Mouse (Mus musculus) myocyte (in vitro differentiated cells): Measurements from ENCODE around the gene Gm4763. TPM values are rescaled to one million over a fixed set of nuclear protein-coding genes. Genes with fewer than 3 reads are reported as not detected.
"Not testable (repeated sequence)": the region's sequence is repeated elsewhere in the genome, so short reads cannot be mapped to it uniquely, and the experiment has no call there.

Source experiments
- H3K27me3 ChIP-seq: one replicate; pipeline ENCODE4 v1.6.1; 2011; ENCODE audit not compliant: control insufficient read depth, insufficient read depth, insufficient read length
- H3K36me3 ChIP-seq: one replicate; pipeline ENCODE4 v1.6.1; 2011; ENCODE audit not compliant: control insufficient read depth, insufficient read depth
- H3K4me2 ChIP-seq: one replicate; pipeline ENCODE4 v1.6.1; 2011; ENCODE audit warnings: low read depth, control low read depth
- H3K4me3 ChIP-seq: one replicate; pipeline ENCODE4 v1.5.1; 2011; ENCODE audit warnings: mild to moderate bottlenecking, control low read depth, moderate library complexity
- H3K79me2 ChIP-seq: one replicate; pipeline ENCODE4 v1.6.1; 2011; ENCODE audit not compliant: control insufficient read depth, insufficient read depth
- H3ac ChIP-seq: one replicate; pipeline ENCODE4 v1.6.1; 2011; ENCODE audit not compliant: control insufficient read depth, insufficient read length
- CEBPB ChIP-seq: IDR thresholded peaks from 2 replicates; pipeline ENCODE4 v1.6.1; 2011; ENCODE audit warnings: mild to moderate bottlenecking, moderate library complexity; ENCODE audit not compliant: poor library complexity, insufficient read depth, severe bottlenecking
- E2F4 ChIP-seq: IDR thresholded peaks from one replicate; pipeline ENCODE4 v1.6.1; 2011; ENCODE audit warnings: mild to moderate bottlenecking, control low read depth, moderate library complexity; ENCODE audit not compliant: insufficient read depth
- MAX ChIP-seq: IDR thresholded peaks from one replicate; pipeline ENCODE4 v1.6.1; 2011; ENCODE audit warnings: low read depth, mild to moderate bottlenecking, control low read depth
- MYOD1 ChIP-seq, 3 experiments: IDR thresholded peaks; one replicate each; pipeline ENCODE4 v1.6.1; 2011; ENCODE audit warnings: control low read depth in 2 of 3, low read depth in 2 of 3, mild to moderate bottlenecking in 2 of 3, moderate library complexity in 1 of 3; ENCODE audit not compliant: insufficient read length in 2 of 3, control insufficient read depth in 1 of 3
- MYOG ChIP-seq, 3 experiments: IDR thresholded peaks; one replicate each; pipeline ENCODE4 v1.6.1; 2011; ENCODE audit warnings: control low read depth in 2 of 3, low read depth in 2 of 3, mild to moderate bottlenecking in 2 of 3; ENCODE audit not compliant: insufficient read length in 2 of 3, control insufficient read depth in 1 of 3, insufficient read depth in 1 of 3
- POLR2A ChIP-seq: IDR thresholded peaks from one replicate; pipeline ENCODE4 v1.6.1; 2011; ENCODE audit warnings: low read depth, mild to moderate bottlenecking, control low read depth, moderate library complexity; ENCODE audit not compliant: insufficient read length
- POLR2AphosphoS2 ChIP-seq: IDR thresholded peaks from one replicate; pipeline ENCODE4 v1.6.1; 2011; ENCODE audit warnings: low read depth, control low read depth; ENCODE audit not compliant: insufficient read length
- REST ChIP-seq: IDR thresholded peaks from one replicate; pipeline ENCODE4 v1.6.1; 2011; ENCODE audit warnings: mild to moderate bottlenecking, control low read depth, moderate library complexity; ENCODE audit not compliant: insufficient read depth, insufficient read length
- SRF ChIP-seq: IDR thresholded peaks from one replicate; pipeline ENCODE4 v1.6.1; 2011; ENCODE audit warnings: low read depth; ENCODE audit not compliant: control insufficient read depth, insufficient read length
- TCF12 ChIP-seq: IDR thresholded peaks from one replicate; pipeline ENCODE4 v1.6.1; 2011; ENCODE audit warnings: mild to moderate bottlenecking, control low read depth; ENCODE audit not compliant: poor library complexity, insufficient read depth, severe bottlenecking
- TCF3 ChIP-seq: IDR thresholded peaks from one replicate; pipeline ENCODE4 v1.6.1; 2011; ENCODE audit warnings: low read depth, control low read depth; ENCODE audit not compliant: insufficient read length
- USF1 ChIP-seq: IDR thresholded peaks from one replicate; pipeline ENCODE4 v1.6.1; 2011; ENCODE audit warnings: low read depth, mild to moderate bottlenecking, control low read depth, moderate library complexity
- polyA plus RNA-seq: library from polyadenylated mRNA; unstranded; fragments of >200 nt; fragmentation: generic; extraction: Trizol; gene quantifications from one replicate; pipeline ENCODE4 v1.2.1, GENCODE M21; 2012; ENCODE audit warnings: missing spikeins

The Gm4763 gene
- not detected for polyA plus RNA-seq

DNA sequence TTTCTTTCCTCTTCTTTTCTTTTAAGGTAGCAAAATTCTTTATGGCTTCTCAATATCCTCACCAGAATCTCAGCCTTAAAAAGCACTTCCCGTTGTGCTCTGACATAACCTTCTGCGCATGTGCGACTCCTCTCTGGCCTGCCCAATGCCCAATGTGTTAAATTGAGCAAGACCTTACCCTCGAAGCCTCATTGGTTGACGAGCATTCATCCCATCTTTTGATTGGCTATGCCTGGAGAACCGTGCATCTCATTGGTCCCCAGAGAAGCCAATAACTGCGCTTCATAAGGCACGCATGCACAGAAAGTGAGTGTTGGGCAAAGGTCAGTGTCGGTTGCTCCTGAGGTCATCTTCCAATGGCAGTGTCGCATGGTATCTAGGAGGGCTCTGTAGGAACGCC is at the start of gene Gm4763:
TSS of gene Gm4763 (minus strand) at position 101 of the 400 bp plus-strand sequence.
- H3K79me2 ChIP-seq, H3K4me2 ChIP-seq, H3K4me3 ChIP-seq, H3K27me3 ChIP-seq, H3K36me3 ChIP-seq, H3ac ChIP-seq: not testable (repeated sequence)

DNA sequence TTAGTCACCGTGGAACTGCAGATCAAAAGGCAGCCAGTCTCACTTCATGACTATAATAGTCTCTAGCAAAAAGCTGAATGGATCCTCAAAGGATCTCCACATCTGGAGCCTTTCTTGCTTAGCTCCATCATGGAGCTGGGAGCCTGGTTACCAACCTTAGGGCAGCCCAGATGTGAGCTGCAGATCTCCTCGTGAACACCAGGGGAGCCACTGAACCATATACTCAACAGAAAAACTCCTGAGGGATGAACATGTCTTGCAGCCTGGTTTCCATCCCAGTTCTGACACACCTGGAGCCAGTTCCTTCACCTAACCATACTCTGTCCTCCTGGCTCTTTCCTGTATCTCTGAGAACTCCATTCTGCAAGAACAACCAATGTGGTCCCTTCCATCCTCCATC is 49.4 kb upstream of the Gm4763 start:
- Histone ChIP-seq H3K36me3 (no peaks in the 10 kb centered on the region), H3K4me3 (no peak overlapping the region), H3K4me2 (no peak overlapping the region), H3ac (no peak overlapping the region), H3K27me3 (peaks cover 10% of the 10 kb centered on the region), H3K79me2 (no peaks in the 10 kb centered on the region)
- no peak for TF ChIP-seq USF1
- TF ChIP-seq E2F4: no peak
- TF ChIP-seq TCF12: no peak
- no peak for TF ChIP-seq POLR2AphosphoS2
- TF ChIP-seq POLR2A: no peak
- TF ChIP-seq MYOG (IDR thresholded peaks at IDR 0.05; ENCODE audit: control insufficient read depth in 1 of 3, insufficient read depth in 1 of 3, insufficient read length in 2 of 3, low read depth in 2 of 3): no peak
- no peak for TF ChIP-seq MYOD1 (IDR thresholded peaks at IDR 0.05; ENCODE audit: control insufficient read depth in 1 of 3, insufficient read length in 2 of 3, low read depth in 2 of 3)
- no peak for TF ChIP-seq SRF
- TF ChIP-seq MAX: no peak
- TF ChIP-seq CEBPB: no peak
- no peak for TF ChIP-seq REST
- TF ChIP-seq TCF3: no peak

DNA sequence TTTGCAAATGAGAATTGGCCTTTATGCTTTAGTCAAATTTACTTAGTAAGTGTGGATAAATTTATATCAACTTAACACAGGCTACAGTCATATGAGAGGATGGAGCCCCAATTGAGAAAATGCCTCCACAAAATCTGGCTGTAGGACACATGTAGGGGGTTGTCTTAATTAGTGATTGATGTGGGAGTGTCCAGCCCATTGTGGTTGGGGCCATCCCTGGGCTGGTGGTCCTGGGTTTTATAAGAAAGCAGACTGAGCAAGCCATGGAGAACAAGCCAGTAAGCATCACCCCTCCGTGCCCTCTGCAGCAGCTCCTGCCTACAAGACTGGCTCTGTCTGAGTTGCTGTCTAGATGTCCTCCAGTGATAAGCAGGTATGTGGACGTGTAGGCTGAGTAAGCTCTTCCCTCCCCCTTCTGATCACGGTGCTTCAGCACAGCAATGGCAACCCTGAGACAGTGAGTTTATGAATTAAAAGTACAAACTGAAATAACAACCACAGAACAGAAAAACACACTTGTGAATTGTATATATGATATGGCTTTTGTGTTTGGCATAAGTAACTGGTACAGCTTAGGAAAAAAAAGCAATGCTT is 47.3 kb upstream of the Gm4763 start:
- Histone ChIP-seq H3ac (no peak overlapping the region), H3K36me3 (no peaks in the 10 kb centered on the region), H3K4me2 (no peak overlapping the region)

DNA sequence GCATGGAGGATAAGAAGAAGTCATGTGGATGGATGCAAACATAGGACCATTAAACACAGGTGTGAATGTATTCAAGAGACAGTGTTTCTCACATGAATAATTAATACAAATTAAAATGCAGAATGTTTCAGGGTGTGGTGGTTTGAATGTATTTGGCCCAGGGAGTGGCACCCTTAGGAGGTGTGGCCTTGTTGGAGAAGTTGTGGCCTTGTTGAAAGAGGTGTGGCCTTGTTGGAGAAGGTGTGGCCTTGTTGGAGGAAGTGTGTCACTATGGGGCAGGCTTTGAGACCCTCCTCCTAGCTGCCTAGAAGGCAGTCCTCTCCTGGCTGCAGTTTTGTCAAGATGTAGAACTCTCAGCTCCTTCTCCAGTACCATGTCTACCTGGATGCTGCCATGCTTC is 44.7 kb upstream of the Gm4763 start:
- H3K4me2 ChIP-seq: no peak overlapping the region
- TF ChIP-seq MYOD1 (IDR thresholded peaks at IDR 0.05; ENCODE audit: control insufficient read depth in 1 of 3, insufficient read length in 2 of 3, low read depth in 2 of 3): no peak
- TF ChIP-seq TCF12: no peak
- no peak for TF ChIP-seq TCF3
- no peak for TF ChIP-seq MYOG (IDR thresholded peaks at IDR 0.05; ENCODE audit: control insufficient read depth in 1 of 3, insufficient read depth in 1 of 3, insufficient read length in 2 of 3, low read depth in 2 of 3)
- no peak for TF ChIP-seq REST
- no peak for TF ChIP-seq USF1
- TF ChIP-seq E2F4: no peak
- TF ChIP-seq SRF: no peak
- TF ChIP-seq CEBPB: no peak
- TF ChIP-seq MAX: no peak
- TF ChIP-seq POLR2A: no peak
- no peak for TF ChIP-seq POLR2AphosphoS2
- H3K36me3 ChIP-seq: no peaks in the 10 kb centered on the region
- H3K4me3 ChIP-seq: no peak overlapping the region
- no peak overlapping the region for H3ac ChIP-seq
- no peaks in the 10 kb centered on the region for H3K79me2 ChIP-seq
- H3K27me3 ChIP-seq: no peaks in the 10 kb centered on the region

More for the DNA sequence above, 47.3 kb upstream of the Gm4763 start:
- H3K79me2 ChIP-seq: no peaks in the 10 kb centered on the region
- no peak overlapping the region for H3K4me3 ChIP-seq
- H3K27me3 ChIP-seq: peaks cover 5% of the 10 kb centered on the region
- no peak for TF ChIP-seq POLR2AphosphoS2

DNA sequence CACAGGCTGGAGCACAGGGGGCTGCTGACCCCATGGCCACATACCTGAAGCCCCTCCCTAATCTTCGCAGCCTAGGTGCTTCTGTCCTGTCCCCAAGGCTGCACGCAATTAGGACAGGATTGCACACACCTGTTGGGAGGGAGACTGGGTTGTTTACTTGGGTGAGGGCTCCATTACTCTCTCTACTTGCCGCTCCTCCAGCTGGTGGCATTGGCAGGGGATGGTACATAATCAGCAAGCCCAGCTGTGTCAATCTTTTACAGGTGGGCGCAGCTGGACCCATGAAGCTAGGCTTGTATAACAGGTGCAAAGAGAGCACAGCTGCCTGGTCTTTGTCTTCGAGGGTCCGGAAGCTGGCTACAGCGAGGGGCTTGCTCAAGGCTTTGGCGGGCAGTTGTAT is 35.9 kb upstream of the Gm4763 start:
- Histone ChIP-seq H3K4me2 (no peak overlapping the region), H3K4me3 (no peak overlapping the region), H3K79me2 (no peaks in the 10 kb centered on the region), H3K36me3 (no peaks in the 10 kb centered on the region), H3K27me3 (peaks cover 62% of the 10 kb centered on the region), H3ac (no peak overlapping the region)
- TF ChIP-seq MYOD1 (IDR thresholded peaks at IDR 0.05; ENCODE audit: control insufficient read depth in 1 of 3, insufficient read length in 2 of 3, low read depth in 2 of 3) (no peak), MAX (no peak), REST (no peak), POLR2AphosphoS2 (no peak), USF1 (no peak), E2F4 (no peak), SRF (no peak), TCF12 (no peak), MYOG (IDR thresholded peaks at IDR 0.05; ENCODE audit: control insufficient read depth in 1 of 3, insufficient read depth in 1 of 3, insufficient read length in 2 of 3, low read depth in 2 of 3) (no peak), POLR2A (no peak), CEBPB (no peak), TCF3 (no peak)
